Mouse (Mus musculus): ENCODE measurements at regions not wholly inside any gene's neighbourhood (a gene's known extent, or its start where the extent isn't known, plus 50 kb on each side); places are given as distances from the start of the nearest gene placed in this dataset.
"Not testable (repeated sequence)": the region's sequence is repeated elsewhere in the genome, so short reads cannot be mapped to it uniquely, and the experiment has no call there.

DNA sequence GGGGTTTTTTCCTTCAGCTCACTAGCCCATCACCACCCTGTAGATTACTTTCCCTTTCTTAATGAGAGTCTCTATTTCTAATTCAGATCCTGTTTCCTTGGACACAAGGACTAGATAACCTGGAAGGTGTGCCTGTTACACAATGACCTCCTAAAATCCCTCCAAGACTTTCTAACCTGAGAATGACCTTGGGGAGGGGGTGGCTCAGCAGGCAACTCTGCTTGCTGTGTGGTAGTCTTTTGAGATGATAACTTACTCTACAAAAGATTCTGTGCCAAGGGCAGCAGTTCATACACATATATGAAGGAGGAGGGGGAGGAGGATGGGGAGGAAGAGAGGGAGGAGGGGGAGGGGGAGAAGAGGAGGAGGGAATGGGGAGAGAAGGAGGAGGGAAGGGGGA lies 143.9 kb downstream of the Gxylt1 start:
- CTCF ChIA-PET = interaction anchor here (1.0 kb wide), 1 partner anchor 18 kb away, joined by 3 read pairs; no protein-coding TSS in a partner anchor
- no peak for TF ChIP-seq CTCF (IDR thresholded peaks at IDR 0.05)
- POLR2A ChIA-PET = no interaction called here

DNA sequence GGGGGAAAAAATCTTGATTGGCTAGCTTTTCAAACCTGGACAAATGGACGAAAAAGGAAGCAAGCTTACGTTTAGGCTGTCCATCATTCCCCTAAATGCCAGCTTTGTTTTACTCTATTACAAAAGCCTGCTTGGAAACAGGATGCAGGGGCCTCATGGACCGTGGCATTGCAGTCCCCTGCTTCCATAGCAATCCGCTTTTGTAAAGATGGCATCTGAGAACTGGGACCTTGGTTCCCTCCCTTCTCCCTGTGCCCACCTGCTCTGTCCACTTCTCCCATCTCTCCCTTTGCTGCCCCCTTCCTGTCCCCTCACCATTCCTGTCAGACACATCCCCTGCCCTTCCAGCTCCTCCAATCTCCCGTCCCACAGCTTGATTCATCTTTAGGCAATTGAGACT lies 149.7 kb downstream of the Gxylt1 start:
- ATAC-seq (no peak), DNase-seq (ENCODE audit: low read depth, low spot score) (no peak)
- ChIA-PET CTCF (interaction anchor here (1.2 kb wide), 1 partner anchor 27 kb away, joined by 3 read pairs; no protein-coding TSS in a partner anchor), POLR2A (no interaction called here)
- H3K27me3 ChIP-seq = peaks cover 15% of the 10 kb centered on the region
- no peak for TF ChIP-seq CTCF (IDR thresholded peaks at IDR 0.05)
- in situ Hi-C loops (cut with MboI; ENCODE audit: low pct_unique_long_range_greater_than_20kb) = no loop called here

More for the DNA sequence above, 143.9 kb downstream of the Gxylt1 start:
- DNase-seq (ENCODE audit: low read depth, low spot score) = no peak
- peaks cover 19% of the 10 kb centered on the region for H3K27me3 ChIP-seq
- in situ Hi-C loops (cut with MboI; ENCODE audit: low pct_unique_long_range_greater_than_20kb) = no loop called here
- no peak for ATAC-seq

DNA sequence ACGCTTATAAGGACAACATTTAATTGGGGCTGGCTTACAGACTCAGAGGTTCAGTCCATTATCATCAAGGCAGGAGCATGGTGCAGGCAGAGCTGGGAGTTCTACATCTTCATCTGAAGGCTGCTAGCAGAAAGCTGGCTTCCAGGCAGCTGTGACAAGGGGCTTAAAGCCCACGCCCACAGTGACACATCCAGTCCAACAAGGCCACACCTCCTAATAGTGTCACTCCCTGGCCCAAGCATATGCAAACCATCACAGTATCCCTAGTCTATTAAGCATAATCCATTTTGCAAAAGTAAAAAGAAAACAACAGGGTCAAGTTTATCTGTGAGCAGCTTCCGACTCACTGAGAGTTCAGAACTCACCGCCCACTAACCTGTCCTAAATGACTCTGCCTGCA lies 153.8 kb downstream of the Gxylt1 start:
- POLR2A ChIA-PET = no interaction called here
- TF ChIP-seq CTCF (IDR thresholded peaks at IDR 0.05) = no peak
- CTCF ChIA-PET = no interaction called here
- H3K27me3 ChIP-seq = peaks cover 15% of the 10 kb centered on the region
- ATAC-seq (no peak), DNase-seq (ENCODE audit: low read depth, low spot score) (no peak)
- in situ Hi-C loops (cut with MboI; ENCODE audit: low pct_unique_long_range_greater_than_20kb) = no loop called here

DNA sequence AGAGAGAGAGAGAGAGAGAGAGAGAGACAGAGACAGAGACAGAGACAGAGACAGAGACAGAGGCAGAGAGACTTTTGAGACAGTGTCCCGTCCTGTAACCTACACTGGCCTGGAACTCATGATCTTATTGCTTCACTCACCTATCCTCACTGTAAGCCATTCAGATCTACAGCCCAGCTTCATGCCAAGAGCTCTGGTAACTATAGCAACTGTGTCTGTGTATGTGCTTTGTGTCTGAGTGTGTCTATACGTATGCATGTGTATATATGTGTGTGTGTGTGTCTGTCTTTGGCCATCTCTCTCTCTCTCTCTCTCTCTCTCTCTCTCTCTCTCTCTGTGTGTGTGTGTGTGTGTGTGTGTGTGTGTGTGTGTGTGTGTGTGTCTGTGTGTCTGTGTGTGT lies 157.2 kb downstream of the Gxylt1 start:
- CTCF ChIA-PET; DNase-seq (ENCODE audit: low read depth, low spot score); POLR2A ChIA-PET; ATAC-seq; in situ Hi-C loops (cut with MboI; ENCODE audit: low pct_unique_long_range_greater_than_20kb); H3K27me3 ChIP-seq: not testable (repeated sequence)

DNA sequence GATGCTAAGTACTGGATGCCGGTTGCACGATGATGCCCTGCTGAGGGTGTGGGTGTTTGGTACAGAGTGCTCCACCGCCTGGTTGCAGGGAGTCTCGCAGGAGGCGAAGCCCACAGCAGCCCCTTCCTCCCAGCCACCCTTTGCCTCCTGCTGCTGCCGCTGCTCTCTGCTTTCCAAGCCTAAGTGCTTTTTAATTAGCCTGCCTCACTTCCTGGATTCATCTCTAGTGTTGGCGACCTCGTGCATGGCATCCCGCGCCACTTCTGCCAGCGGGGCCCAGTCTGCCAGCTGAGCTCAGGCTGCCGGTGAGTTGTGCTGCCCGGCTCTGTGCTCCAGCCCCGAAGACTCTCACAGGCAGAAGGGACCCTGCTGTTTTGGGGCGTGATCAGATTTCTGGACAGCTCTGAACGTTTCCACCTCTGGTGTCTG lies 159.3 kb downstream of the Gxylt1 start:
- in situ Hi-C loops (cut with MboI; ENCODE audit: low pct_unique_long_range_greater_than_20kb) = no loop called here
- no peak for ATAC-seq
- no peak for DNase-seq (ENCODE audit: low read depth, low spot score)
- CTCF ChIA-PET = no interaction called here
- POLR2A ChIA-PET = no interaction called here
- H3K27me3 ChIP-seq = no peaks in the 10 kb centered on the region
- TF ChIP-seq CTCF (IDR thresholded peaks at IDR 0.05) = no peak

DNA sequence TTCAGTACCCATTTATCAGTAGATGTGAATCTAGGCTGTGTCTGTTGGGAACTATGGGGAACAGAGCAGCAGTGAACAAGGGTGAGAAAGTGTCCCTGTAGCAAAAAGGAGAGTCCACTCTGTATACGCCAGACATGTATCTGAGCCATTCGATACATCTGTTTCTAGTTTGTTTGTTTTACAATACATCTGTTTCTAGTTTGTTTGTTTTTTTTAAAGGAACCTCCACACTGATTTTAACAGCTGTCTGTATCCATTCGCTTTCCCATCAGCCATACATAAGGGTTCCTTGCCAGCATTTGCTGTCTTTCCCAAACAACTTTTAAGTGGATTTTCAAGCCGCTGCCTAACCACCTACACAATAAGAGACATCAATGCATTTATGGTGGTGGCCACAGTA lies 170.0 kb downstream of the Gxylt1 start:
- ATAC-seq (no peak), DNase-seq (ENCODE audit: low read depth, low spot score) (no peak)
- POLR2A ChIA-PET = no interaction called here
- H3K27me3 ChIP-seq = peaks cover 22% of the 10 kb centered on the region
- CTCF ChIA-PET = no interaction called here
- in situ Hi-C loops (cut with MboI; ENCODE audit: low pct_unique_long_range_greater_than_20kb) = no loop called here
- no peak for TF ChIP-seq CTCF (IDR thresholded peaks at IDR 0.05)

DNA sequence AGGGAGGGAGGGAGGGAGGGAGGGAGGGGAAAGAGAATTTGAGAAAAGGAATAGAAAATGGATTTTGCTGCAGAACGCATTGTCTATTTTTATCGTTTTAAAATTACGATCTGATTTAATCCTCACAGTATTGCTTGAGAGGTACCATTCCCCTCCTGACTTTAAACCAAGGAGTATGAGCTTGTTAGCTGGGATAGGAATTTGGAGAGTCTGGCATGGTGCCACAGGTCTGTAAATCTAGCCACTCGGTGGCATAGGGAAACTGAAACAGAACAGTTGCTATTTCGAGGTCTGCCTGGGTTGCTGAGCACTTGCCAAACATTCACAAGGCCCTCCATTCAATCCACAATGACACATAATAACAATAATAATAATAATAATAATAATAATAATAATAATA lies 171.6 kb downstream of the Gxylt1 start:
- ChIA-PET CTCF (no interaction called here), POLR2A (no interaction called here)
- peaks cover 22% of the 10 kb centered on the region for H3K27me3 ChIP-seq
- ATAC-seq (no peak), DNase-seq (ENCODE audit: low read depth, low spot score) (no peak)
- TF ChIP-seq CTCF (IDR thresholded peaks at IDR 0.05) = no peak
- in situ Hi-C loops (cut with MboI; ENCODE audit: low pct_unique_long_range_greater_than_20kb) = no loop called here

DNA sequence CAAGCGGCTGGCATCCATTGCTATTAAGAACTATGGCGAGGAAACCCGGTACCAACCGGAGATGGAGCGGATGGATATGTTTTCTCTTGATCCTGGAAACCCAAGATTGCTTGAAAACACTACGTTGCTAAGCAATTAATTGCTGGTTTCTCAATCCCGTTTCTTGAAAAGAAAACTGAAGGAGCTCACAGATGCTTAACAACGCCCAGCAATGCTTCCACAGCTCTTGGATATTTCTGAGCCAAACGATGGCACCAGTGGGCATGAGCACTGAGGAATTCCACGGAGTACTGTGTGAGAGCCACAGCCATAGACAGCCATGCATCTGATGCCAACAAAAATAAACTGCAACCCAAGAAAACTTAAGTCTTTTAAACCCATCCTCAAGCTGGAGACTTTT lies 173.1 kb downstream of the Gxylt1 start:
- TF ChIP-seq CTCF (IDR thresholded peaks at IDR 0.05) = no peak
- POLR2A ChIA-PET = no interaction called here
- no peak for DNase-seq (ENCODE audit: low read depth, low spot score)
- H3K27me3 ChIP-seq = peaks cover 17% of the 10 kb centered on the region
- in situ Hi-C loops (cut with MboI; ENCODE audit: low pct_unique_long_range_greater_than_20kb) = no loop called here
- no peak for ATAC-seq
- CTCF ChIA-PET = no interaction called here

DNA sequence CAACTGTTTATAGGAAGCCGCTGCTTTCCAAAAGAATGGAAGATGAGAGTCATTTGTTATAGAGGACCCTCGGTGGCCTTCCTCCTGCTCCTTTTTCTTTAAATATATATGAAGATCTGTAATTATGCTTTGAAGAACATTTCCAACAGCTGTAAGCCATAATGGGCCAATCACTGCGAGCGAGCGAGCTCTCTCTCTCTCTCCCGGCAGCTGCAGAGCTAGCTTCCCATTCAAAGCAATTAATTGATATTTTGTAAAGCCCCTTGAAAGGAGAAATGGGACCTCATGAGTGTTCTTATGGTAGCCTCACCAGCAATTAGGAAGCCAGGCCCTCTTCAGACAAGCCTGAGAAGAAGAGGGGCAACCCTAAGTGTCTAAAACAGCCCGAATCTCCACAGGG lies 174.1 kb downstream of the Gxylt1 start:
- CTCF ChIA-PET = no interaction called here

DNA sequence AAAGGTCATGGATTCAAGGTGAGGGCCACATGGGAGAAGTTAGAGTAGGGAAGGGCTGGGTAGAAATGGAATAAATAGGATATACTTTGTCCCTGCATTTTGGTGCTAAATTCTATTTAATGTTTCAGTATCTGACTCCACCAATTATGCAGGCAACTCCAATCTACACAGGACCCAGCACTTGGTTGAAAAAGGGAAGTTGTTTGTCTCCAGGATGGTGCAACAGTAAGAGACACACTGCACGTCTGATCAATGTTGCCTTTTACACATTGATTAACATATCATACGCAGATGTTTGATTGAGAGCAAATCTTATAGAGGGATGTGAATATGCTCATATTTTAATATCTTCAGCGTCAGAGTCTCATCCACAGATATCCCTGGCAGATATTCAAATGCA lies 175.1 kb downstream of the Gxylt1 start:
- POLR2A ChIA-PET = no interaction called here
- TF ChIP-seq CTCF (IDR thresholded peaks at IDR 0.05) = no peak
- ATAC-seq = no peak
- in situ Hi-C loops (cut with MboI; ENCODE audit: low pct_unique_long_range_greater_than_20kb) = loop anchor here (10.0 kb wide), 1 partner anchor 115 kb away; no protein-coding TSS in a partner anchor
- CTCF ChIA-PET = no interaction called here
- H3K27me3 ChIP-seq = peaks cover 14% of the 10 kb centered on the region
- no peak for DNase-seq (ENCODE audit: low read depth, low spot score)

More for the DNA sequence above, 174.1 kb downstream of the Gxylt1 start:
- TF ChIP-seq CTCF (IDR thresholded peaks at IDR 0.05) = no peak
- in situ Hi-C loops (cut with MboI; ENCODE audit: low pct_unique_long_range_greater_than_20kb) = no loop called here
- H3K27me3 ChIP-seq = peaks cover 14% of the 10 kb centered on the region
- DNase-seq (ENCODE audit: low read depth, low spot score) (no peak), ATAC-seq (no peak)
- POLR2A ChIA-PET = no interaction called here

DNA sequence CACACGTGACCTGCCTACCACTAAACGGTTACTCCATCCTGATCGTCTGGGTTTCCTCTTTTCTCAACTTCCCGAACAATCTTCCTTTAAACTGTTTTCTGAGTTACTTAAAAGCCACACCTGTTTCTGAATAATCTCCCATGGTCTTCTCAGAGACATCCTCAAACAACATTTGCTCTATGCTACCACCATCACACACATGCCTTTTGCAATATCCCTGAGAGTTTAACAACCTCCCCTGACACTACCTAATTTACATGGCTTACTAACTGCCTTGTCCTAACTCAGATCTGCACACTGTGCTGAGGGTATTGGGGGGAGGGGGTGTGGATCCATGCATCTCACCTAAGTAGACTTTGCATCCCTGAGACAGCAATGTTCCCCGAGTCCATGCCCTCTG lies 178.6 kb downstream of the Gxylt1 start:
- peaks cover 7% of the 10 kb centered on the region for H3K27me3 ChIP-seq
- no peak for ATAC-seq
- no peak for DNase-seq (ENCODE audit: low read depth, low spot score)
- CTCF ChIA-PET = no interaction called here
- POLR2A ChIA-PET = interaction anchor here (0.6 kb wide), 1 partner anchor 15 kb away, joined by 3 read pairs; no protein-coding TSS in a partner anchor
- no peak for TF ChIP-seq CTCF (IDR thresholded peaks at IDR 0.05)
- in situ Hi-C loops (cut with MboI; ENCODE audit: low pct_unique_long_range_greater_than_20kb) = loop anchor here (10.0 kb wide), 1 partner anchor 118 kb away; no protein-coding TSS in a partner anchor

DNA sequence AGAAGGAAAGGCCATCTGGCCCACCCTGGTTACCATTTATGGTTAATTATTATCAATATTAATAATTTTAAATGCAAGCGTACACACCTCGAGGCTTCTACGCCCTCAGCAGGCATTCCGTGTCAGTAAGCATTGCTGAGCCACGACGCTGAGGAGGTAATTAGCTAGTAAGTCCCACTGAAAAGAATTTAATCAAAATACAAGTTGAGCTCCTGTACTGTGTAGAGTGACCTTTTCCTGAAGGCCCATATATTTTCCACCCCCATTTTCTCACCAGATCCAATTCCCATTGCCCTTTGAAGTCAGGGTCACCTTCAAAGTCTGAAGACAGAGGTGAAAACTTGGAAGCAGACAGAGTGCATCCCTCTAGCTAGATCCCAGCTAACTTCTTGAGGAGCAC lies 179.8 kb downstream of the Gxylt1 start:
- ATAC-seq = no peak
- ChIA-PET CTCF (no interaction called here), POLR2A (no interaction called here)
- no peak for DNase-seq (ENCODE audit: low read depth, low spot score)
- in situ Hi-C loops (cut with MboI; ENCODE audit: low pct_unique_long_range_greater_than_20kb) = loop anchor here (10.0 kb wide), 1 partner anchor 120 kb away; no protein-coding TSS in a partner anchor
- H3K27me3 ChIP-seq = peaks cover 7% of the 10 kb centered on the region
- no peak for TF ChIP-seq CTCF (IDR thresholded peaks at IDR 0.05)
